Mouse (Mus musculus): ENCODE measurements around the gene Pnpla7.

DNA sequence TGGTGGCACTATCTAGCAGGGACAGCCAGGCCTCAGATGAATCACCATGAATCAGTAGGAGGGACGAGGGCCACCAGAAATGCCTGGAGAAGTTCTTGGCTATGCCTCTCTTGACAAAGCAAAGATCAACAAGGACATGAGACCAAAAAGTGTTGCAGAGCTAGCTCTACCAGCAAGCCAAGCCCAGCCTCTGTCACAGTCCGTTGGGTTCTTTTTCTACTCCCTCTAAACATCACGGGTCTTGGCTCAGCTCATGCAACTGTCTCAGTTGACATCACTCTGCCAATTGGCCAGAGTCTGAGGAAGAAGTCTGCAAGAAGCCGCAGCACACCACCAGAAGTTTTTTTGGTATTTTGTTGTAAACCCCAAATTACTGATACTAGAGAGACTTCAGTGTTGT is 99.7 kb downstream of the Pnpla7 start:
- TF ChIP-seq CTCF (IDR thresholded peaks at IDR 0.05; ENCODE audit: extremely low read depth, insufficient read depth, insufficient read length, insufficient replicate concordance) (no peak), POLR2A (IDR thresholded peaks at IDR 0.05; ENCODE audit: low read depth, low read length) (no peak)

All from spleen, adult 2 months (tissue).